Mouse (Mus musculus) erythroblast, embryonic 14.5 days (primary cell): ENCODE data around the gene Lhfpl3.

Experiments used
- GATA1 ChIP-seq: IDR thresholded peaks from 2 replicates; pipeline ENCODE4 v1.6.1; 2012; ENCODE audit warnings: low read length, inconsistent platforms, mixed read lengths
- TAL1 ChIP-seq: IDR thresholded peaks from 3 replicates; pipeline ENCODE4 v1.6.1; 2012; ENCODE audit warnings: low read length, inconsistent platforms, mixed read lengths

DNA sequence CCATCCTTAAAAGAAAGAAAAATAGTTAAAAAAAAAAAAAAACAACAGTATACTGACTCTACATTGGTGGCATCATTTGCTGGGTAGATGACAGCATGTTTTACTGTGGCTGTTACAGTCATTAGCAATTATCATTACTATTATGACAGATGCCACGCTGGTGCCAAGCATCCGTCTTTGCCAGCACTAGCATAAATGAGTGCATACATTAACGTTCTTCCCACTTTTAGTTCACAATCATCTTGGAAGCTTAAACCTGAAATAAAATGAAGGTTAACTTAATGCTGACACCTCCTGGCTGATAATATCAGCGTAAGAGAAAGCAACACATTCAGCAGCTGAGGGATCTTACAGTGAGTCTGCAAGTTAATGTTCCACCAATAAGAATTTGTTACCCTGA, 451.0 kb downstream of the Lhfpl3 start:
- TF ChIP-seq GATA1 (no peak), TAL1 (no peak)
